Mouse (Mus musculus) myocyte (in vitro differentiated cells): ENCODE results near the gene Gsk3a. TPM values are rescaled to one million over a fixed set of nuclear protein-coding genes. Genes with fewer than 3 reads are reported as not detected.

Experiments used
- H3K27me3 ChIP-seq: one replicate; pipeline ENCODE4 v1.6.1; 2011; ENCODE audit not compliant: control insufficient read depth, insufficient read depth, insufficient read length
- H3K36me3 ChIP-seq: one replicate; pipeline ENCODE4 v1.6.1; 2011; ENCODE audit not compliant: control insufficient read depth, insufficient read depth
- H3K4me2 ChIP-seq: one replicate; pipeline ENCODE4 v1.6.1; 2011; ENCODE audit warnings: low read depth, control low read depth
- H3K4me3 ChIP-seq: one replicate; pipeline ENCODE4 v1.5.1; 2011; ENCODE audit warnings: mild to moderate bottlenecking, control low read depth, moderate library complexity
- H3K79me2 ChIP-seq: one replicate; pipeline ENCODE4 v1.6.1; 2011; ENCODE audit not compliant: control insufficient read depth, insufficient read depth
- H3ac ChIP-seq: one replicate; pipeline ENCODE4 v1.6.1; 2011; ENCODE audit not compliant: control insufficient read depth, insufficient read length
- CEBPB ChIP-seq: IDR thresholded peaks from 2 replicates; pipeline ENCODE4 v1.6.1; 2011; ENCODE audit warnings: mild to moderate bottlenecking, moderate library complexity; ENCODE audit not compliant: poor library complexity, insufficient read depth, severe bottlenecking
- E2F4 ChIP-seq: IDR thresholded peaks from one replicate; pipeline ENCODE4 v1.6.1; 2011; ENCODE audit warnings: mild to moderate bottlenecking, control low read depth, moderate library complexity; ENCODE audit not compliant: insufficient read depth
- MAX ChIP-seq: IDR thresholded peaks from one replicate; pipeline ENCODE4 v1.6.1; 2011; ENCODE audit warnings: low read depth, mild to moderate bottlenecking, control low read depth
- MYOD1 ChIP-seq, 3 experiments: IDR thresholded peaks; one replicate each; pipeline ENCODE4 v1.6.1; 2011; ENCODE audit warnings: control low read depth in 2 of 3, low read depth in 2 of 3, mild to moderate bottlenecking in 2 of 3, moderate library complexity in 1 of 3; ENCODE audit not compliant: insufficient read length in 2 of 3, control insufficient read depth in 1 of 3
- MYOG ChIP-seq, 3 experiments: IDR thresholded peaks; one replicate each; pipeline ENCODE4 v1.6.1; 2011; ENCODE audit warnings: control low read depth in 2 of 3, low read depth in 2 of 3, mild to moderate bottlenecking in 2 of 3; ENCODE audit not compliant: insufficient read length in 2 of 3, control insufficient read depth in 1 of 3, insufficient read depth in 1 of 3
- POLR2A ChIP-seq: IDR thresholded peaks from one replicate; pipeline ENCODE4 v1.6.1; 2011; ENCODE audit warnings: low read depth, mild to moderate bottlenecking, control low read depth, moderate library complexity; ENCODE audit not compliant: insufficient read length
- POLR2AphosphoS2 ChIP-seq: IDR thresholded peaks from one replicate; pipeline ENCODE4 v1.6.1; 2011; ENCODE audit warnings: low read depth, control low read depth; ENCODE audit not compliant: insufficient read length
- REST ChIP-seq: IDR thresholded peaks from one replicate; pipeline ENCODE4 v1.6.1; 2011; ENCODE audit warnings: mild to moderate bottlenecking, control low read depth, moderate library complexity; ENCODE audit not compliant: insufficient read depth, insufficient read length
- SRF ChIP-seq: IDR thresholded peaks from one replicate; pipeline ENCODE4 v1.6.1; 2011; ENCODE audit warnings: low read depth; ENCODE audit not compliant: control insufficient read depth, insufficient read length
- TCF12 ChIP-seq: IDR thresholded peaks from one replicate; pipeline ENCODE4 v1.6.1; 2011; ENCODE audit warnings: mild to moderate bottlenecking, control low read depth; ENCODE audit not compliant: poor library complexity, insufficient read depth, severe bottlenecking
- TCF3 ChIP-seq: IDR thresholded peaks from one replicate; pipeline ENCODE4 v1.6.1; 2011; ENCODE audit warnings: low read depth, control low read depth; ENCODE audit not compliant: insufficient read length
- USF1 ChIP-seq: IDR thresholded peaks from one replicate; pipeline ENCODE4 v1.6.1; 2011; ENCODE audit warnings: low read depth, mild to moderate bottlenecking, control low read depth, moderate library complexity
- polyA plus RNA-seq: library from polyadenylated mRNA; unstranded; fragments of >200 nt; fragmentation: generic; extraction: Trizol; gene quantifications from one replicate; pipeline ENCODE4 v1.2.1, GENCODE M21; 2012; ENCODE audit warnings: missing spikeins

Gsk3a gene
- polyA plus RNA-seq, 1 experiment = 69.4 TPM

- TF ChIP-seq USF1 (no peak), MAX (no peak), REST (no peak), TCF12 (no peak), E2F4 (no peak), POLR2A (no peak), CEBPB (no peak), POLR2AphosphoS2 (no peak), TCF3 (no peak), MYOD1 (IDR thresholded peaks at IDR 0.05; ENCODE audit: control insufficient read depth in 1 of 3, insufficient read length in 2 of 3, low read depth in 2 of 3) (no peak), MYOG (IDR thresholded peaks at IDR 0.05; ENCODE audit: control insufficient read depth in 1 of 3, insufficient read depth in 1 of 3, insufficient read length in 2 of 3, low read depth in 2 of 3) (no peak), SRF (no peak)
- no peak overlapping the region for H3ac ChIP-seq
These were observed 45.5 kb downstream of the Gsk3a start for GRCm38 (mm10) chr7:25192110-25192509.

GRCm38 (mm10) chr7:25190806-25191205, 46.8 kb downstream of the Gsk3a start:
- H3K4me2 ChIP-seq = no peak overlapping the region
- H3K27me3 ChIP-seq = peaks cover 8% of the 10 kb centered on the region
- no peak overlapping the region for H3K4me3 ChIP-seq
- TF ChIP-seq MYOD1 (IDR thresholded peaks at IDR 0.05; ENCODE audit: control insufficient read depth in 1 of 3, insufficient read length in 2 of 3, low read depth in 2 of 3) (no peak), POLR2AphosphoS2 (no peak), E2F4 (no peak), USF1 (no peak), POLR2A (no peak)
- H3ac ChIP-seq = no peak overlapping the region
- H3K79me2 ChIP-seq = no peaks in the 10 kb centered on the region
- no peaks in the 10 kb centered on the region for H3K36me3 ChIP-seq

More at GRCm38 (mm10) chr7:25192110-25192509, 45.5 kb downstream of the Gsk3a start:
- Histone ChIP-seq H3K79me2 (no peaks in the 10 kb centered on the region), H3K4me2 (no peak overlapping the region), H3K27me3 (peaks cover 8% of the 10 kb centered on the region), H3K36me3 (no peaks in the 10 kb centered on the region), H3K4me3 (no peak overlapping the region)

GRCm38 (mm10) chr7:25187662-25188650, 49.7 kb downstream of the Gsk3a start:
- Histone ChIP-seq H3K36me3 (no peaks in the 10 kb centered on the region), H3K27me3 (no peaks in the 10 kb centered on the region), H3K79me2 (no peaks in the 10 kb centered on the region), H3ac (no peak overlapping the region), H3K4me2 (peak overlapping the region; percentile 34), H3K4me3 (no peak overlapping the region)
- TF ChIP-seq SRF (no peak), TCF3 (no peak), MYOG (IDR thresholded peaks at IDR 0.05; ENCODE audit: control insufficient read depth in 1 of 3, insufficient read depth in 1 of 3, insufficient read length in 2 of 3, low read depth in 2 of 3) (peak in 1 of 3 experiments; percentile 6), E2F4 (no peak), CEBPB (no peak), USF1 (no peak)

GRCm38 (mm10) chr7:25184091-25184490, 53.6 kb downstream of the Gsk3a start:
- Histone ChIP-seq H3ac (no peak overlapping the region), H3K4me3 (no peak overlapping the region), H3K27me3 (peaks cover 30% of the 10 kb centered on the region), H3K4me2 (no peak overlapping the region), H3K79me2 (no peaks in the 10 kb centered on the region), H3K36me3 (no peaks in the 10 kb centered on the region)
- no peak for TF ChIP-seq TCF3
- no peak for TF ChIP-seq MAX
- no peak for TF ChIP-seq POLR2AphosphoS2
- TF ChIP-seq USF1 = no peak
- TF ChIP-seq CEBPB = no peak
- TF ChIP-seq TCF12 = no peak
- no peak for TF ChIP-seq E2F4
- TF ChIP-seq MYOD1 (IDR thresholded peaks at IDR 0.05; ENCODE audit: control insufficient read depth in 1 of 3, insufficient read length in 2 of 3, low read depth in 2 of 3) = no peak
- TF ChIP-seq POLR2A = no peak
- TF ChIP-seq MYOG (IDR thresholded peaks at IDR 0.05; ENCODE audit: control insufficient read depth in 1 of 3, insufficient read depth in 1 of 3, insufficient read length in 2 of 3, low read depth in 2 of 3) = no peak
- TF ChIP-seq REST = no peak
- TF ChIP-seq SRF = no peak

GRCm38 (mm10) chr7:25181814-25182213, 55.8 kb downstream of the Gsk3a start:
- Histone ChIP-seq H3K4me3 (no peak overlapping the region), H3K4me2 (no peak overlapping the region), H3K27me3 (peaks cover 51% of the 10 kb centered on the region), H3ac (no peak overlapping the region), H3K36me3 (no peaks in the 10 kb centered on the region), H3K79me2 (no peaks in the 10 kb centered on the region)
- TF ChIP-seq E2F4 = no peak
- TF ChIP-seq POLR2A = no peak
- TF ChIP-seq SRF = no peak
- no peak for TF ChIP-seq REST
- no peak for TF ChIP-seq MAX
- TF ChIP-seq USF1 = no peak
- no peak for TF ChIP-seq MYOD1 (IDR thresholded peaks at IDR 0.05; ENCODE audit: control insufficient read depth in 1 of 3, insufficient read length in 2 of 3, low read depth in 2 of 3)
- TF ChIP-seq TCF12 = no peak
- TF ChIP-seq CEBPB = no peak
- no peak for TF ChIP-seq TCF3
- TF ChIP-seq MYOG (IDR thresholded peaks at IDR 0.05; ENCODE audit: control insufficient read depth in 1 of 3, insufficient read depth in 1 of 3, insufficient read length in 2 of 3, low read depth in 2 of 3) = no peak
- TF ChIP-seq POLR2AphosphoS2 = no peak
